Comparison of ENCODE assay signal across 14 mouse cellular contexts in genomic region chr7:113026290-113027075, GRCm38 (mm10).
"Had no signal": no experiment of that assay in that cellular context is flagged by ENCODE, and none has a peak within 500 bp of the region (broad histone marks: within the 10 kb centered on the region; RNA-seq: fewer than 3 reads in every experiment).

No protein-coding gene starts in this region.

- H3K9ac ChIP-seq: kidney, embryonic 15.5 days; limb, embryonic 13.5 days; liver, embryonic 15.5 days; lung, embryonic 14.5 days; neural tube, embryonic 15.5 days had no signal

- DNase-seq: kidney, adult 2 months; kidney, postnatal 14 days; lung, embryonic 14.5 days; lung, postnatal 10 days; lung, postnatal 4 days; midbrain, embryonic 14.5 days; thymus, postnatal 14 days had no signal

- H3K4me1 ChIP-seq: kidney, embryonic 15.5 days; limb, embryonic 13.5 days; liver, embryonic 15.5 days; neural tube, embryonic 15.5 days had no signal

- H3K4me3 ChIP-seq: kidney, embryonic 15.5 days; limb, embryonic 13.5 days; liver, embryonic 15.5 days; midbrain, embryonic 10.5 days; myocyte; neural tube, embryonic 15.5 days had no signal

- H3K27me3 ChIP-seq: kidney, embryonic 15.5 days; limb, embryonic 13.5 days; liver, embryonic 15.5 days; neural tube, embryonic 15.5 days had no signal

- H3K9me3 ChIP-seq: kidney, embryonic 15.5 days; limb, embryonic 13.5 days; liver, embryonic 15.5 days; midbrain, embryonic 10.5 days; neural tube, embryonic 15.5 days had no signal

- H3K36me3 ChIP-seq: kidney, embryonic 15.5 days; limb, embryonic 13.5 days; liver, embryonic 15.5 days; midbrain, embryonic 10.5 days; neural tube, embryonic 15.5 days had no signal

- H3K4me2 ChIP-seq: kidney, embryonic 15.5 days; limb, embryonic 13.5 days; liver, embryonic 15.5 days; lung, embryonic 14.5 days; neural tube, embryonic 15.5 days had no signal

- H3K27ac ChIP-seq: kidney, embryonic 15.5 days; limb, embryonic 13.5 days; liver, embryonic 15.5 days; midbrain, embryonic 10.5 days; neural tube, embryonic 15.5 days; stomach, postnatal 0 days had no signal
